Mouse (Mus musculus) lung, adult 2 months (tissue): Measurements from ENCODE around the gene Hsph1.

Experiments
- CTCF ChIP-seq: fragments of 200-500 bp; IDR thresholded peaks from 2 replicates; pipeline ENCODE4 v1.5.1; 2011; ENCODE audit warnings: mild to moderate bottlenecking, low read length, control low read depth; ENCODE audit not compliant: insufficient read depth
- POLR2A ChIP-seq: fragments of 200-500 bp; IDR thresholded peaks from 2 replicates; pipeline ENCODE4 v1.6.1; 2011; ENCODE audit warnings: low read depth, mild to moderate bottlenecking, control low read depth, low read length, borderline replicate concordance; ENCODE audit errors: extremely low read depth

- TF ChIP-seq POLR2A (no peak), CTCF (no peak)
Measured at GRCm38 (mm10) chr5:149679362-149679761, 43.2 kb upstream of the Hsph1 start.
